Mouse (Mus musculus) CD8-positive naive resting alpha-beta T cell, adult 2 months (primary cell): ENCODE results near the gene Ninj1.
A peak's percentile ranks its signal among the peaks of the same experiment; 100 is the strongest.

Source experiments
- DNase-seq, 2 experiments: peaks; one replicate each; pipeline ENCODE4 v3.0.0; 2022; ENCODE audit warnings: low read depth in 2 of 2, low spot score in 2 of 2

The Ninj1 gene

DNA sequence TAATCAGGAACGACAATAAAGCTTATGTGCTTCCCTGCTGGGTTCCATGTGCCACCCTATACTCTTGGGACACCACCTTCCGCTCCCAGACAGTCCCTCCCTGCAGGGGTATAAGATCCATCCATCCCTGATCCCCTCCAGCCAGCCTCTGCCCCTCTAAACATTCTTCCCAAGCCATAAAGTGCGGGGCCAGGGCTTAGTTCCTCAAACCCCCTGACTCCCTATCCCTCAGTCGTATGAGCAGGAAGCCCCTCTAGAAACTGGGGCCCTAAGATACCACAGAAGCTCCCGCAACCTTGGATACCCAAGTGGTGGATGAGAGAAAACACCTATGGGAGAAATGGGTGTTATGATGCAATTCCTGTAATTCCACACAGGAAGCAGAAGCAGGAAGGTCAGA is 8.9 kb downstream of the Ninj1 start:
- DNase-seq = no peak

GRCm38 (mm10) chr13:49196766-49197165 is 9.5 kb downstream of the Ninj1 start:
- DNase-seq = no peak

GRCm38 (mm10) chr13:49198734-49199133 is 11.4 kb downstream of the Ninj1 start:
- no peak for DNase-seq

GRCm38 (mm10) chr13:49199891-49200290 is 12.6 kb downstream of the Ninj1 start:
- no peak for DNase-seq

- no peak for DNase-seq
Measured at GRCm38 (mm10) chr13:49200688-49201087, 13.4 kb downstream of the Ninj1 start.

DNA sequence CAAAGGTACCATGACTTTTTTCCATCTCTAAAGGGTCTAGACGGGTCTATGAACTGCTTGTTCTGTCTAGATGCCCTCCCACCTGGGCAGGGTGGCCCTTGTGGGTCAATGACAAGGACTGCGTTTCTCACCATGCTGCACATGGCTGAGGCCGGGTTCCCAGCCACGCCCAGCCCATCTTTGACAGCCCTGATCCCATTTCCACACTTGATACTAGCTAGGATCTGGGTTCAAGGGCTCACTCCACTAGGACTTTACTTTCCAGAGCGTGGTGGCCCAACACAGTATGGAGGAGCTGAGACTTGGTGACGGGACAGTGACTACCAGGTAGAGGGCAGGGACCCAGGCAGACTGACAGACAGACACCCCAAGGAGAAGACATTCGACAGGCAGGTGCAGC is 15.3 kb downstream of the Ninj1 start:
- no peak for DNase-seq

DNA sequence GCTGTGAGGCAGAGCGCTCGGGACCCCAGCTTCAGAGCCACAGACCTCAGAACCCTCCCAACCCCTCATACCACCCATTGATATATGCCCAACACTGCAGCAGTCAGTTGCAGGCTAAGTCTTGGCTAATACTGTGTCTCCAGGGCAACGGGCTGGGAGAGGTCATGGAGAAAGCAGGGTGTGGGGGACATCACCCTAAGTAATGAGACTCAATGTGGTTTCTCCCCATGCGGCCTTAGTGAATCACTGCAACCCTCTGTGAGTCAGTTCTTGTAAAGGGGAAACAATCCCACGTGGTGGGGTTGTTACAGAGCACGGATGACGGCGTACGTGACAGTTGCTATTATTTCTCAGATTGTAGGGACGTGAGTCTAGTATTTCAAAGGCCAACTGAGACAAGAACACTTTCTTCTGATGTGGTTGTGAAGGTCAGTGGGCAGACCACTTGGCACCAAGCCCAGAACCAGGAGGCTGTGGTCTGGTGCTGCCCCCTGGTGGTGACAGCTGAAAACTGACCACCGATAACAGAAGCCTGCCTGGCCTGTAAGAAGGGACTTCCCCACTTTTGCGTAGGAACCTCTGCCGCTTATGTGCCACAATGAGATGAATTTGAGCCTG is 18.2 kb downstream of the Ninj1 start:
- peak; percentile 64 to 74 for DNase-seq

DNA sequence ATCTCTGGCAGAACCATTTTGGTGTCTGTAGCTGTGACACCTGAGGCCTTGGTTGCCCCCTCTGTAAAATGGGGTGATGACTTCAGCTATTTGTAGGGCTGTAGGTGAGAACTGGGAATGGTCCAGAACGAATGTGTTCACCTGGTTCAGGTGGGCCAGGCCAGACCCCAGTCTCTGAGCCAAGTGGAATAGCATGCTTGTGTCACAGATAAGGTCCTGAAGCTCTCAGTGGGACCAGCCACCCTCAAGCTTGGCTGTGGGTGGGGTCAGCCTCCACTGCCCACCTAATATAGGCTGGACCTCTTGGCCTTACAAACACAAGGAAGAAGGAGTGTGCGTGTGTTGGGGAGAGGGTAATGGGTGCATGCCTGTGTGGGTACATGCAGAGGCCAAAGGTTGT is 19.1 kb downstream of the Ninj1 start:
- no peak for DNase-seq

DNA sequence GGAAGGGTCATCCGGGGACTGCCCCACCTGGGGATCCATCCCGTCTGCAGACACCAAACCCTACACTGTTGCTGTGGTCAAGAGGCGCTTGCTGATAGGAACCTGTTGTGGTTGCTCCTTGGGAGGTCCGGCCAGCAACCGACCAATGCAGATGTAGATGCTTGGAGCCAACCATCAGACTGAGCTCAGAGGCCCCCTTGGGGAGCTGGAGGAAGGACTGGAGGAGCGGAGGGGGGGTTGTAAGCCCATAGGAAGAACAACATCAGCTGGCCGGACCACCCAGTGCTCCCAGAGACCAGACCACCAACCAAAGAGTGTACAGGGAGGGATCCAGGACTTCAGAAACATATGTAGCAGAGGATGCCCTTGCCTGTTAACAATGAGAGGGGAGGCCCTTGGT is 22.0 kb downstream of the Ninj1 start:
- DNase-seq = no peak

- DNase-seq = no peak
Measured at GRCm38 (mm10) chr13:49212711-49213500, 25.6 kb downstream of the Ninj1 start.

DNA sequence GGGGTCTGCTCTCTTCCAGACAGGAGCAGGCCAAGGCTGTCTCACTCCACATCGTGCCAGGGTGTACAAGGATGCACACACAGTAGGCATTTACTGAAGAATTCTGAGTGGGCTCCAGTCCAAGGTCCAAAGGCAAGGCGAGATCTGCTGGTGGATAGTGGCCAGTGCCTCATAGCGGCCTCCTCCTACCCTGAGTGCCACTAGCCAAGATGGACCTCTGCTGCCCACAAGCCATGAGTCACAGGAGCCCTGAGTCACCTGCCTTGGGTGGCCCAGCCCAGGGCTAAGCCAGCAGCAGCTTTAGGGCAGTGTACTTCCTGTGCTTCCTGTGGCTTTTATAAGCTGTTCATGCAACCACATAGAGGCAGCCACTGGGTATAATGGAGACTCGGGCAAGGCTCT is 26.2 kb downstream of the Ninj1 start:
- DNase-seq = peak; percentile 16 to 23

DNA sequence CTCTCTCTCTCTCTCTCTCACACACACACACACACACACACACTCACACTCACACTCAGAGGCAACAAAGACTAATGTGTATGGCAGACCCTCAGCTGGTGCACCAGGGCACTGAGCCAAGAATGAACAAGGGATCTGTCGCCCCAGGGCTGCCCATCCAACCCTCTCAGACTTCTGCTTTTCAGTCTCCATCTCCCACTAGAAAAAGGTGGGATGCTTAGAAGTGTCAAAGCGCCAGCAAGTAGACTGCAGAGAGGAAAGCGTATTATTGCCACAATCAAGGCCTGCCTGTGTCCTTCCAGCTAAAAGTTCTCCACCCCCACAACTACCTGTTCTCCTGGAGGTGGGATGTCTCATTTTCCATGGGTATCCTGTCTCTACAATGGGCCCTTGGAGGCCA is 27.2 kb downstream of the Ninj1 start:
- no peak for DNase-seq

- DNase-seq = no peak
Measured at GRCm38 (mm10) chr13:49215128-49215503, 27.8 kb downstream of the Ninj1 start.

- peak; percentile 95 to 98 for DNase-seq
Measured at GRCm38 (mm10) chr13:49215504-49216219, 28.4 kb downstream of the Ninj1 start, which contains the start of gene Card19. Gene Card19 (minus strand): TSS chr13:49216037.

GRCm38 (mm10) chr13:49216220-49216552 is 28.9 kb downstream of the Ninj1 start:
- no peak for DNase-seq

GRCm38 (mm10) chr13:49216808-49217561 is 29.7 kb downstream of the Ninj1 start:
- DNase-seq = no peak

DNA sequence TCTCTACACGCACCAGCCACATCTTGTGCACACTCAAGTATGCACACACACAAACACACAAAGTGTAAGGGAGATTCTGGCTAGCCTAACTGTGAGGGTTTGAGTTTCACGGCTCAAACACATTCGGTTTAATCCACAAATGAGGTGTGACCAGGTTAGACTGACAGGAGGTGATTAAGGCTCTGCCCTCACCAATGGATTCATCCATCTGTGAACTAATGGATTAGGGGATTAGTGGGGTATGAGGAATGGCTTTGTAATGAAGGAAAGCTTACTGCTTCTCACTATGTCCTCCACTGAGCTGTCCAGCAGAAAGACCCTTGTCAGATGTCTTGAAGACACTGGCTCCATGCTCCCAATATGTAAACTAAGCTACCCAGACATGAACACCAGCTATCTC is 31.4 kb downstream of the Ninj1 start:
- DNase-seq = no peak

DNA sequence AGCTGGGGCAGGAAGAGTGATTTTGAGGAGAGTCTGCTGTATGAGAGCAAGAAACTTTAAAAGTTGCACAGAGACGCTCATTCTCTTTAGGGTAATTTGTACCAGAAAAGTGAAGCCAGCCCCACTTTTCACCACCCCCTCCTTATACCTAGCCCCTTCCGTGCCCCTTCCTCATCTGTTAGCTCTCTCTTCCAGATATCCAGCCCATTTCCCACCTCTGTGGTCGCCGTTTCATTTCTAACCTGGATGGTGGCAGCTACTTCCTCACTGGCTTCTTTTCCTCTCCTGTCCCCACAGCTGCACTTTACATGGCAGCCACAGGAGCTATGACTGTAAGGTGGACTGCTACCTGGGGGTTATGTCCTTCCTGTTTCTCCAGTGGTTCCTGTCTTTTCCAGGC is 32.1 kb downstream of the Ninj1 start:
- DNase-seq = no peak

GRCm38 (mm10) chr13:49220912-49221311 is 33.6 kb downstream of the Ninj1 start:
- DNase-seq = no peak

DNA sequence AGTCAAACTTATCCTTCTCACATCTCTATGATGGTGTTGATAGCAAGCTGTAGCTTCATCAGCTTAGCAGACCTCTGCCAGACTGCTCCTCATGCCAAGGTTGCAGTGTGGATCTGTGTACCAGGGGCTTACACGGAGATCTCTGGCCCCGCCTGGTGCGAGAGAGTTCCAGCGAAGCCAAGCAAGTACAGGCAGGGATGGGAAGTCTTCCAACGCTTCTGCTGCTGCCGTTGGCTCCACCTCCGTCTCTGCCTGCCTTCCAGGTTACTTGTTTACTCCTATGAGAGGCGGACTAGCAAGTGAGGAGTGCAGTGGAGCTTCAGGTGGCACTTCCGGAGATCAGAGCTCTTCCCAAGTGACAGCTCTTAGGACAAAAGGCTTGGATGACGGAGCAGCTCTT is 37.0 kb downstream of the Ninj1 start:
- no peak for DNase-seq

GRCm38 (mm10) chr13:49224729-49225128 is 37.4 kb downstream of the Ninj1 start:
- no peak for DNase-seq

- DNase-seq = no peak
Measured at GRCm38 (mm10) chr13:49225159-49225558, 37.9 kb downstream of the Ninj1 start.
